Mouse (Mus musculus): ENCODE results near the gene Wdr86.

Gene Wdr86

GRCm38 (mm10) chr5:24681436-24681835 lies 49.1 kb downstream of the Wdr86 start:
- no peak for DNase-seq

- DNase-seq = peak; percentile 87
Measured at GRCm38 (mm10) chr5:24674238-24674637, 56.3 kb downstream of the Wdr86 start.

All from lung, postnatal 14 days (tissue).